Mouse (Mus musculus) lung, adult 2 months (tissue): ENCODE measurements around the gene Sgcd.

Experiments used
- CTCF ChIP-seq: fragments of 200-500 bp; IDR thresholded peaks from 2 replicates; pipeline ENCODE4 v1.5.1; 2011; ENCODE audit warnings: mild to moderate bottlenecking, low read length, control low read depth; ENCODE audit not compliant: insufficient read depth
- POLR2A ChIP-seq: fragments of 200-500 bp; IDR thresholded peaks from 2 replicates; pipeline ENCODE4 v1.6.1; 2011; ENCODE audit warnings: low read depth, mild to moderate bottlenecking, control low read depth, low read length, borderline replicate concordance; ENCODE audit errors: extremely low read depth

DNA sequence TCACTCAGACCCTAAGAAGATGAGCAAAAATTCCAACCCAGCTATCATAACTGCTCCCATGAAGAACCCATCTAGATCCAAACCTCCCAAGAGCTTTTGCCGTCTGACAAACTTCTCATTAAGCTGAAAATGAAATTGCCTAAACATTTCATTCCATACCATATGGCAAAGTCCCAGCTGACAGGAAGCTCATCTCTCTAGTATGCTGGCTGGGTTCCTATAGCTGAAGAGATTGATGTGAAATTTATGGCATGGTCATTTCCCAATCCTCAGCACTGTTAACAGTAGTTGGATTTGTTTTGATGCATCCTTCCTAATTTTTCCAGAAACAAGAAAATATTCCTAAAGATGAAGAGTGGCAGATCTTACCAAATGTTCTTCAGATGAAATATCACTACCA is 867.9 kb downstream of the Sgcd start:
- TF ChIP-seq CTCF (no peak), POLR2A (no peak)
